Mouse (Mus musculus): ENCODE data around the gene Ppm1a. TPM values are rescaled to one million over a fixed set of nuclear protein-coding genes. Genes with fewer than 3 reads are reported as not detected.

Gene Ppm1a
- polyA plus RNA-seq, 2 experiments from 2014 or later = 18.6 to 31.9 TPM

GRCm38 (mm10) chr12:72828846-72829556, 71.7 kb downstream of the Ppm1a start:
- ATAC-seq = no peak

- ATAC-seq = no peak
Observed at GRCm38 (mm10) chr12:72829777-72830176, 72.5 kb downstream of the Ppm1a start.

GRCm38 (mm10) chr12:72830317-72830716, 73.1 kb downstream of the Ppm1a start:
- no peak for ATAC-seq

- ATAC-seq = no peak
Observed at GRCm38 (mm10) chr12:72831711-72832432, 74.6 kb downstream of the Ppm1a start.

GRCm38 (mm10) chr12:72834773-72835517, 77.7 kb downstream of the Ppm1a start:
- ATAC-seq = no peak

GRCm38 (mm10) chr12:72835518-72836015, 78.3 kb downstream of the Ppm1a start:
- ATAC-seq = no peak

- ATAC-seq = no peak
Observed at GRCm38 (mm10) chr12:72837302-72837701, 80.0 kb downstream of the Ppm1a start.

GRCm38 (mm10) chr12:72841500-72841899, 84.2 kb downstream of the Ppm1a start:
- ATAC-seq = no peak

GRCm38 (mm10) chr12:72843135-72843534, 85.9 kb downstream of the Ppm1a start:
- no peak for ATAC-seq

- ATAC-seq = no peak
Observed at GRCm38 (mm10) chr12:72843555-72843954, 86.3 kb downstream of the Ppm1a start.

- peak; percentile 95 for ATAC-seq
Observed at GRCm38 (mm10) chr12:72843973-72844620, 86.8 kb downstream of the Ppm1a start.

GRCm38 (mm10) chr12:72845946-72846345, 88.7 kb downstream of the Ppm1a start:
- no peak for ATAC-seq

- no peak for ATAC-seq
Observed at GRCm38 (mm10) chr12:72847725-72848124, 90.5 kb downstream of the Ppm1a start.

Other genes starting within 250 kb of the Ppm1a start
- 1 to 10 TPM; 3.6 to 3.7 TPM for gene Pcnx4, start 221.1 kb upstream of the Ppm1a start, polyA plus RNA-seq (2017; shearing (Covaris generic))
- gene Gm4756, start 107.8 kb upstream of the Ppm1a start, polyA plus RNA-seq (2017; shearing (Covaris generic)) = not detected
- gene Dhrs7, start 92.5 kb upstream of the Ppm1a start, polyA plus RNA-seq (2017; shearing (Covaris generic)) = 10 to 100 TPM; 87.4 to 88.7 TPM
- gene Six6, start 182.4 kb downstream of the Ppm1a start, polyA plus RNA-seq (2017; shearing (Covaris generic)) = under 1 TPM in 1 of 2 experiments, not detected in 1; 0.13 TPM
- gene 4930447C04Rik, start 183.3 kb downstream of the Ppm1a start, polyA plus RNA-seq (2017; shearing (Covaris generic)) = under 1 TPM in 1 of 2 experiments, not detected in 1; 0.40 TPM

Measured in activated CD4-positive, CD25-positive, alpha-beta regulatory T cell, adult 4 months (primary cell).